8 mouse cellular contexts compared by ENCODE assay signal in genomic region chr1:65122574-65123372, GRCm38 (mm10). TPM values are rescaled to one million over a fixed set of nuclear protein-coding genes. Genes with fewer than 3 reads are reported as not detected.
DNase-seq lines count a peak whose midpoint lies in the region; ATAC-seq lines count a peak whose summit lies in the region.

TSS of gene D630023F18Rik (minus strand) at chr1:65123214.

- H3K4me2 ChIP-seq in kidney, embryonic 15.5 days = peak within 1 kb of the TSS; percentile 48
- 0 out of 2 replicates have a peak within 1 kb of the TSS, but pooled peaks have one; percentile 3 for H3K4me2 ChIP-seq in embryonic facial prominence, embryonic 11.5 days (ENCODE audit: low read depth, low read length)
- H3K4me2 ChIP-seq in hindbrain, embryonic 13.5 days = peak within 1 kb of the TSS; percentile 50
- peak within 1 kb of the TSS; percentile 51 for H3K4me2 ChIP-seq in midbrain, embryonic 15.5 days

- DNase-seq in kidney, adult 18-20 months = no peak
- no peak for DNase-seq in embryonic facial prominence, embryonic 11.5 days (ENCODE audit: low spot score)
- no peak for DNase-seq in adrenal gland, postnatal 4 days (ENCODE audit: low spot score in 2 of 2)
- no peak for DNase-seq in gastrocnemius, postnatal 4 days (ENCODE audit: low spot score in 2 of 2)
- DNase-seq in spleen, postnatal 14 days (ENCODE audit: low spot score in 2 of 2) = no peak

- peaks cover 6% of the 10 kb centered on the region; the same call in 1 of the 2 replicates for H3K4me1 ChIP-seq in kidney, embryonic 15.5 days
- H3K4me1 ChIP-seq in embryonic facial prominence, embryonic 11.5 days (ENCODE audit: control insufficient read depth, insufficient read depth, low read length) = no peaks in the 10 kb centered on the region
- H3K4me1 ChIP-seq in hindbrain, embryonic 13.5 days (replicated peaks) = no peaks in the 10 kb centered on the region
- H3K4me1 ChIP-seq in midbrain, embryonic 15.5 days = no peaks in the 10 kb centered on the region

- peak within 1 kb of the TSS; percentile 25 for H3K4me3 ChIP-seq in kidney, embryonic 15.5 days (replicated peaks)
- H3K4me3 ChIP-seq in embryonic facial prominence, embryonic 11.5 days (ENCODE audit: low read depth, low read length) = no peak within 1 kb of the TSS
- H3K4me3 ChIP-seq in hindbrain, embryonic 13.5 days = peak within 1 kb of the TSS; percentile 26; the same call in 1 of the 2 replicates
- peak within 1 kb of the TSS; percentile 36 for H3K4me3 ChIP-seq in midbrain, embryonic 15.5 days

- ATAC-seq in kidney, embryonic 15.5 days (replicated peaks; ENCODE audit: low FRiP score) = no peak
- no peak for ATAC-seq in embryonic facial prominence, embryonic 11.5 days (replicated peaks; ENCODE audit: insufficient number of reproducible peaks, low FRiP score, low TSS enrichment, low read depth)
- ATAC-seq in hindbrain, embryonic 13.5 days (ENCODE audit: low FRiP score) = no peak
- ATAC-seq in midbrain, embryonic 15.5 days (replicated peaks) = peak; percentile 39; the same call in 1 of the 2 replicates

- no peak within 1 kb of the TSS for H3K9ac ChIP-seq in kidney, embryonic 15.5 days
- no peak within 1 kb of the TSS for H3K9ac ChIP-seq in embryonic facial prominence, embryonic 11.5 days (replicated peaks; ENCODE audit: low read length)
- H3K9ac ChIP-seq in hindbrain, embryonic 13.5 days = no peak within 1 kb of the TSS; the same call in 1 of the 2 replicates
- H3K9ac ChIP-seq in midbrain, embryonic 15.5 days = no peak within 1 kb of the TSS

- H3K9me3 ChIP-seq in kidney, embryonic 15.5 days (replicated peaks) = no peaks in the 10 kb centered on the region
- no peaks in the 10 kb centered on the region for H3K9me3 ChIP-seq in embryonic facial prominence, embryonic 11.5 days (replicated peaks; ENCODE audit: control insufficient read depth, low read length)
- no peaks in the 10 kb centered on the region for H3K9me3 ChIP-seq in hindbrain, embryonic 13.5 days
- H3K9me3 ChIP-seq in midbrain, embryonic 15.5 days = no peaks in the 10 kb centered on the region

- 27% methylated on average over 9 of the region's 9 CpGs for WGBS in kidney, embryonic 15.5 days
- 27% methylated on average over 9 of the region's 9 CpGs for WGBS in embryonic facial prominence, embryonic 11.5 days
- WGBS in hindbrain, embryonic 13.5 days = 31% methylated on average over 9 of the region's 9 CpGs
- 28% methylated on average over 9 of the region's 9 CpGs for WGBS in midbrain, embryonic 15.5 days

- H3K27me3 ChIP-seq in kidney, embryonic 15.5 days = no peaks in the 10 kb centered on the region
- no peaks in the 10 kb centered on the region for H3K27me3 ChIP-seq in embryonic facial prominence, embryonic 11.5 days (ENCODE audit: control insufficient read depth, insufficient read depth, low read length)
- no peaks in the 10 kb centered on the region for H3K27me3 ChIP-seq in hindbrain, embryonic 13.5 days
- H3K27me3 ChIP-seq in midbrain, embryonic 15.5 days (replicated peaks) = no peaks in the 10 kb centered on the region

- H3K36me3 ChIP-seq in kidney, embryonic 15.5 days = no peaks in the 10 kb centered on the region
- no peaks in the 10 kb centered on the region for H3K36me3 ChIP-seq in embryonic facial prominence, embryonic 11.5 days (replicated peaks; ENCODE audit: control insufficient read depth, insufficient read depth, low read depth, low read length)
- H3K36me3 ChIP-seq in hindbrain, embryonic 13.5 days = no peaks in the 10 kb centered on the region
- no peaks in the 10 kb centered on the region for H3K36me3 ChIP-seq in midbrain, embryonic 15.5 days (replicated peaks)

- H3K27ac ChIP-seq in kidney, embryonic 15.5 days = no peak within 1 kb of the TSS
- no peak within 1 kb of the TSS for H3K27ac ChIP-seq in embryonic facial prominence, embryonic 11.5 days (replicated peaks; ENCODE audit: low read depth, low read length)
- H3K27ac ChIP-seq in hindbrain, embryonic 13.5 days = no peak within 1 kb of the TSS
- H3K27ac ChIP-seq in midbrain, embryonic 15.5 days = no peak within 1 kb of the TSS

RNA-seq across cellular contexts. Expression of gene D630023F18Rik, which starts in this region (rescaled TPM):
- 1.1 and 1.4 TPM in 2 replicates for polyA plus RNA-seq in kidney, embryonic 15.5 days (2015; fragmentation: Nextera tagmentation; extraction: Ambion mirVana)
- polyA plus RNA-seq in embryonic facial prominence, embryonic 11.5 days (2014; fragmentation: Nextera tagmentation; extraction: Ambion mirVana) = 0.32 and 0.45 TPM in 2 replicates
- polyA plus RNA-seq in hindbrain, embryonic 13.5 days (2015; fragmentation: Nextera tagmentation; extraction: Ambion mirVana) = 0.70 and 0.78 TPM in 2 replicates
- polyA plus RNA-seq in midbrain, embryonic 15.5 days (2015; fragmentation: Nextera tagmentation; extraction: Ambion mirVana) = 0.80 and 1.1 TPM in 2 replicates
- 1 to 10 TPM in 1 of 2 experiments, not detected in 1; 1.2 TPM for total RNA-seq in adrenal gland, postnatal 4 days (2021)
- total RNA-seq in gastrocnemius, postnatal 4 days (2021) = not detected
